Mouse (Mus musculus): Measurements from ENCODE around the gene Pde9a. TPM values are rescaled to one million over a fixed set of nuclear protein-coding genes. Genes with fewer than 3 reads are reported as not detected.

The Pde9a gene
- polyA plus RNA-seq, 1 experiment, result 74.3 TPM

DNA sequence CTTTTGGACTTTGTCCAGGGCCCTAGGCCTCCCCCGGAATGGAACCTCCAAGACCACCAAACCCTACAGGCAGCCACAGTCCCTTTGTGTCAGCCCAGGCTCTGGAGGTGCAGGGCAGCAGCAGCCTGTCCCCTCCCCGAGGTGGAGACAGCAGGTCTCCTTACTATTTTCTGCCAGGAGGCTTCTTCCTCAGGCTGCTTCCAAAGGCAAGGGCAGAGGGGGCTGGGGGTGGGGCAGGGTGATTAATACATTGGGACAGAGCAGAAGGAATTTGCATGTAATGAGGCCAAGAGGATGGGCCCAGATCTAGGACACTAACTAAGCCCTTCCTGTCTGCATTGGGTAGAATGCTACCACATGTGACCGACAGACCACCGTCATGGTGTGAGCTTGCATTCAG is 74.4 kb downstream of the Pde9a start:
- no peaks in the 10 kb centered on the region for H3K36me3 ChIP-seq (ENCODE audit: control insufficient read depth, insufficient read depth, low read length)
- TF ChIP-seq POLR2A (IDR thresholded peaks at IDR 0.05; ENCODE audit: low read depth, low read length) (no peak), CTCF (conservative IDR thresholded peaks at IDR 0.05; ENCODE audit: insufficient read depth, insufficient read length, low read depth, low read length) (no peak)

GRCm38 (mm10) chr17:31462506-31462905 is 76.5 kb downstream of the Pde9a start:
- Histone ChIP-seq H3K4me3 (ENCODE audit: insufficient read depth, low read depth, low read length) (no peak overlapping the region), H3K27me3 (replicated peaks; ENCODE audit: control insufficient read depth, insufficient read depth, low read length) (no peaks in the 10 kb centered on the region), H3K27ac (ENCODE audit: insufficient read depth, low read depth, low read length) (no peak overlapping the region), H3K36me3 (ENCODE audit: control insufficient read depth, insufficient read depth, low read length) (no peaks in the 10 kb centered on the region), H3K4me1 (ENCODE audit: control insufficient read depth, insufficient read depth, low read length) (no peaks in the 10 kb centered on the region)
- WGBS, result 92% methylated on average over 2 of the region's 2 CpGs
- TF ChIP-seq POLR2A (IDR thresholded peaks at IDR 0.05; ENCODE audit: low read depth, low read length) (no peak), CTCF (conservative IDR thresholded peaks at IDR 0.05; ENCODE audit: insufficient read depth, insufficient read length, low read depth, low read length) (no peak)
- no peak for DNase-seq

More for the DNA sequence above, 74.4 kb downstream of the Pde9a start:
- Histone ChIP-seq H3K27me3 (replicated peaks; ENCODE audit: control insufficient read depth, insufficient read depth, low read length) (no peaks in the 10 kb centered on the region), H3K27ac (ENCODE audit: insufficient read depth, low read depth, low read length) (no peak overlapping the region), H3K4me1 (ENCODE audit: control insufficient read depth, insufficient read depth, low read length) (no peaks in the 10 kb centered on the region), H3K4me3 (ENCODE audit: insufficient read depth, low read depth, low read length) (no peak overlapping the region)
- no peak for DNase-seq
- 76% methylated on average over 4 of the region's 4 CpGs for WGBS

DNA sequence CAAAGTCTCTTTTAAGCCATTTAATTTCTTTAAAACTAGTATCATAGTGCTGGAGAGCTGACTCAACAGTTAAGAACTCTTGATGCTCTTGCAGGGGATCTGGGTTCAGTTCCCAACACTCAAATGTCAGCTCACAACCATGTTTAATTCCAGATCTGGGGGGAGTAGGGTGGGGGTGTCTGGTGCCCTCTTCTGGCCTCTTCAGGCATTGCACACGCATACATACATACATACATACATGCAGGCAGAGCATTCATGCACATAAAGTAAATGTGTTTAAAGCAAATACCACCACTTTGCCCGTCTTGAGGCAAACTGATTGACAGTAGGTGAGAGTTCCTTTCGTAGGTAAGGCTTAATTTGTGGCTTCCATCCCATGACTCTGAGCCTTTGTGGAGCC is 80.8 kb downstream of the Pde9a start:
- no peaks in the 10 kb centered on the region for H3K27me3 ChIP-seq (replicated peaks; ENCODE audit: control insufficient read depth, insufficient read depth, low read length)
- H3K27ac ChIP-seq (ENCODE audit: insufficient read depth, low read depth, low read length), result no peak overlapping the region
- 91% methylated on average over 3 of the region's 3 CpGs for WGBS
- H3K36me3 ChIP-seq (ENCODE audit: control insufficient read depth, insufficient read depth, low read length), result no peaks in the 10 kb centered on the region
- no peaks in the 10 kb centered on the region for H3K4me1 ChIP-seq (ENCODE audit: control insufficient read depth, insufficient read depth, low read length)
- DNase-seq, result no peak
- TF ChIP-seq CTCF (conservative IDR thresholded peaks at IDR 0.05; ENCODE audit: insufficient read depth, insufficient read length, low read depth, low read length) (peak; percentile 52), POLR2A (IDR thresholded peaks at IDR 0.05; ENCODE audit: low read depth, low read length) (no peak)
- H3K4me3 ChIP-seq (ENCODE audit: insufficient read depth, low read depth, low read length), result no peak overlapping the region

GRCm38 (mm10) chr17:31468496-31468895 is 82.5 kb downstream of the Pde9a start:
- no peak overlapping the region for H3K27ac ChIP-seq (ENCODE audit: insufficient read depth, low read depth, low read length)
- H3K4me1 ChIP-seq (ENCODE audit: control insufficient read depth, insufficient read depth, low read length), result no peaks in the 10 kb centered on the region
- H3K27me3 ChIP-seq (replicated peaks; ENCODE audit: control insufficient read depth, insufficient read depth, low read length), result no peaks in the 10 kb centered on the region
- 60% methylated on average over 5 of the region's 5 CpGs for WGBS
- H3K36me3 ChIP-seq (ENCODE audit: control insufficient read depth, insufficient read depth, low read length), result no peaks in the 10 kb centered on the region
- TF ChIP-seq CTCF (conservative IDR thresholded peaks at IDR 0.05; ENCODE audit: insufficient read depth, insufficient read length, low read depth, low read length) (no peak), POLR2A (IDR thresholded peaks at IDR 0.05; ENCODE audit: low read depth, low read length) (no peak)
- DNase-seq, result no peak
- H3K4me3 ChIP-seq (ENCODE audit: insufficient read depth, low read depth, low read length), result no peak overlapping the region

GRCm38 (mm10) chr17:31470766-31471418 is 84.9 kb downstream of the Pde9a start:
- peaks cover 3% of the 10 kb centered on the region; the same call in 1 of the 2 replicates for H3K4me1 ChIP-seq (ENCODE audit: control insufficient read depth, insufficient read depth, low read length)
- no peaks in the 10 kb centered on the region; the same call in 1 of the 2 replicates for H3K36me3 ChIP-seq (ENCODE audit: control insufficient read depth, insufficient read depth, low read length)
- WGBS, result 85% methylated on average over 5 of the region's 5 CpGs
- TF ChIP-seq POLR2A (IDR thresholded peaks at IDR 0.05; ENCODE audit: low read depth, low read length) (no peak), CTCF (conservative IDR thresholded peaks at IDR 0.05; ENCODE audit: insufficient read depth, insufficient read length, low read depth, low read length) (no peak)
- no peak overlapping the region for H3K27ac ChIP-seq (ENCODE audit: insufficient read depth, low read depth, low read length)
- no peaks in the 10 kb centered on the region for H3K27me3 ChIP-seq (replicated peaks; ENCODE audit: control insufficient read depth, insufficient read depth, low read length)
- no peak overlapping the region for H3K4me3 ChIP-seq (ENCODE audit: insufficient read depth, low read depth, low read length)
- DNase-seq, result no peak

GRCm38 (mm10) chr17:31474388-31474787 is 88.4 kb downstream of the Pde9a start:
- 60% methylated on average over 6 of the region's 6 CpGs for WGBS
- TF ChIP-seq CTCF (conservative IDR thresholded peaks at IDR 0.05; ENCODE audit: insufficient read depth, insufficient read length, low read depth, low read length), result no peak
- no peak for TF ChIP-seq POLR2A (IDR thresholded peaks at IDR 0.05; ENCODE audit: low read depth, low read length)
- DNase-seq, result peak; percentile 57
- Histone ChIP-seq H3K4me3 (ENCODE audit: insufficient read depth, low read depth, low read length) (no peak overlapping the region), H3K27me3 (replicated peaks; ENCODE audit: control insufficient read depth, insufficient read depth, low read length) (no peaks in the 10 kb centered on the region), H3K27ac (ENCODE audit: insufficient read depth, low read depth, low read length) (no peak overlapping the region), H3K36me3 (ENCODE audit: control insufficient read depth, insufficient read depth, low read length) (no peaks in the 10 kb centered on the region; the same call in 1 of the 2 replicates), H3K4me1 (ENCODE audit: control insufficient read depth, insufficient read depth, low read length) (peaks cover 5% of the 10 kb centered on the region; the same call in 1 of the 2 replicates)

DNA sequence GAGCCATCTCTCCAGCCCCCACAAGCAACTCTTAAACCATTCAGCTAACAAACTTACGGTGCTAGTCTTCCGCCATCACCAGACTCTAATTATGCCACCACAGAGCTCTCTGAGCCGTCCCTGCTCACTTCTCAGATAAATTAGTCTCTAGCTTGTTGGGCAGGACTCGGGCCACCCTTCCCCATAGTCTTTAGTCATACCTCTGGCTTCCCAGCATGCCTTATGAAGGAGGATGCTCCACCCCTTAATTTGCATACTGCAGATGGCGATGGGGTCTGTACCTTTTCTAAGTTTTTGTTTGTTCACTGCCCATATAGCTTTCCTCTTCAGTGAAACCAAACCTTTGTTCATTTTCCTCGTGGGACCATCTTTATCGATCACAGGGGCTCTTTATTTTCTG is 92.6 kb downstream of the Pde9a start:
- DNase-seq, result no peak
- 78% methylated on average over 7 of the region's 7 CpGs for WGBS
- Histone ChIP-seq H3K27ac (ENCODE audit: insufficient read depth, low read depth, low read length) (no peak overlapping the region), H3K4me3 (ENCODE audit: insufficient read depth, low read depth, low read length) (no peak overlapping the region), H3K36me3 (ENCODE audit: control insufficient read depth, insufficient read depth, low read length) (no peaks in the 10 kb centered on the region; the same call in 1 of the 2 replicates), H3K27me3 (replicated peaks; ENCODE audit: control insufficient read depth, insufficient read depth, low read length) (no peaks in the 10 kb centered on the region), H3K4me1 (ENCODE audit: control insufficient read depth, insufficient read depth, low read length) (peaks cover 16% of the 10 kb centered on the region; the same call in 1 of the 2 replicates)
- TF ChIP-seq CTCF (conservative IDR thresholded peaks at IDR 0.05; ENCODE audit: insufficient read depth, insufficient read length, low read depth, low read length) (no peak), POLR2A (IDR thresholded peaks at IDR 0.05; ENCODE audit: low read depth, low read length) (no peak)
